Mouse (Mus musculus) small intestine, adult 2 months (tissue): ENCODE results near the gene Xkr8.

Experiments
- CTCF ChIP-seq: fragments of 200-500 bp; IDR thresholded peaks from 2 replicates; pipeline ENCODE4 v1.5.1; 2012; ENCODE audit warnings: low read depth, mild to moderate bottlenecking, control low read depth, inconsistent platforms, low read length, moderate library complexity, mixed read lengths; ENCODE audit not compliant: insufficient replicate concordance, insufficient read length; ENCODE audit errors: extremely low read depth
- POLR2A ChIP-seq: fragments of 200-500 bp; IDR thresholded peaks from 2 replicates; pipeline ENCODE4 v1.6.1; 2012; ENCODE audit warnings: low read depth, mild to moderate bottlenecking, control low read depth, inconsistent platforms, low read length, moderate library complexity

- TF ChIP-seq CTCF (no peak), POLR2A (no peak)
Measured at GRCm38 (mm10) chr4:132778562-132779201, 46.3 kb upstream of the Xkr8 start.
